Mouse (Mus musculus) liver, embryonic 11.5 days (tissue): Measurements from ENCODE around the gene Tpk1. TPM values are rescaled to one million over a fixed set of nuclear protein-coding genes. Genes with fewer than 3 reads are reported as not detected.

ENCODE experiments used
- ATAC-seq: fragments of 200-750 bp; cut with Nextera tagmentation; replicated peaks from 2 replicates; pipeline ENCODE4 v1.8.0; 2017; ENCODE audit warnings: moderate number of reproducible peaks, mild to moderate bottlenecking, moderate TSS enrichment, moderate library complexity; ENCODE audit not compliant: low FRiP score
- DNase-seq: peaks from one replicate; pipeline ENCODE4 v3.0.0-alpha.2; 2017; ENCODE audit warnings: low spot score
- H3K27ac ChIP-seq: fragments of 300-500 bp; sonication (generic); 2 replicates; pipeline ENCODE4 v1.5.1; 2014; ENCODE audit warnings: mild to moderate bottlenecking, low read depth, low read length, control low read depth
- H3K27me3 ChIP-seq: fragments of 300-500 bp; sonication (generic); replicated peaks from 2 replicates; pipeline ENCODE4 v1.6.1; 2014; ENCODE audit warnings: low read length, mixed read lengths; ENCODE audit not compliant: control insufficient read depth, insufficient read depth
- H3K36me3 ChIP-seq: fragments of 300-500 bp; sonication (generic); 2 replicates; pipeline ENCODE4 v1.6.1; 2014; ENCODE audit warnings: mild to moderate bottlenecking, low read length, moderate library complexity, mixed read lengths; ENCODE audit not compliant: control insufficient read depth, insufficient read depth
- H3K4me1 ChIP-seq: fragments of 300-500 bp; sonication (generic); replicated peaks from 2 replicates; pipeline ENCODE4 v1.6.1; 2014; ENCODE audit warnings: low read length, mixed read lengths; ENCODE audit not compliant: control insufficient read depth, insufficient read depth
- H3K4me2 ChIP-seq: fragments of 300-500 bp; sonication (generic); 2 replicates; pipeline ENCODE4 v1.6.1; 2014; ENCODE audit warnings: mild to moderate bottlenecking, control low read depth, moderate library complexity
- H3K4me3 ChIP-seq: fragments of 300-500 bp; sonication (generic); 2 replicates; pipeline ENCODE4 v1.5.1; 2014; ENCODE audit warnings: low read depth, low read length, control low read depth
- H3K9ac ChIP-seq: fragments of 300-500 bp; sonication (generic); 2 replicates; pipeline ENCODE4 v1.6.1; 2014; ENCODE audit warnings: low read depth, low read length, control low read depth
- H3K9me3 ChIP-seq: fragments of 300-500 bp; sonication (generic); 2 replicates; pipeline ENCODE4 v1.6.1; 2016; ENCODE audit warnings: low read length, inconsistent platforms, mixed read lengths; ENCODE audit not compliant: control insufficient read depth
- WGBS: fragments of 180-500 bp; shearing (Covaris S2); extraction: QIAGEN DNeasy Blood & Tissue Kit; methylation state at CpG from one replicate; pipeline ENCODE4 v1.1.7; 2014; 5-methylcytosine and 5-hydroxymethylcytosine counted together
- polyA plus RNA-seq: library from polyadenylated mRNA; unstranded; fragments of >200 nt; fragmentation: Nextera tagmentation; extraction: Ambion mirVana; gene quantifications from 2 replicates; pipeline ENCODE4 v1.2.1, GENCODE M21; 2014

The Tpk1 gene
- polyA plus RNA-seq, 1 experiment from 2014 or later = 11.9 TPM

DNA sequence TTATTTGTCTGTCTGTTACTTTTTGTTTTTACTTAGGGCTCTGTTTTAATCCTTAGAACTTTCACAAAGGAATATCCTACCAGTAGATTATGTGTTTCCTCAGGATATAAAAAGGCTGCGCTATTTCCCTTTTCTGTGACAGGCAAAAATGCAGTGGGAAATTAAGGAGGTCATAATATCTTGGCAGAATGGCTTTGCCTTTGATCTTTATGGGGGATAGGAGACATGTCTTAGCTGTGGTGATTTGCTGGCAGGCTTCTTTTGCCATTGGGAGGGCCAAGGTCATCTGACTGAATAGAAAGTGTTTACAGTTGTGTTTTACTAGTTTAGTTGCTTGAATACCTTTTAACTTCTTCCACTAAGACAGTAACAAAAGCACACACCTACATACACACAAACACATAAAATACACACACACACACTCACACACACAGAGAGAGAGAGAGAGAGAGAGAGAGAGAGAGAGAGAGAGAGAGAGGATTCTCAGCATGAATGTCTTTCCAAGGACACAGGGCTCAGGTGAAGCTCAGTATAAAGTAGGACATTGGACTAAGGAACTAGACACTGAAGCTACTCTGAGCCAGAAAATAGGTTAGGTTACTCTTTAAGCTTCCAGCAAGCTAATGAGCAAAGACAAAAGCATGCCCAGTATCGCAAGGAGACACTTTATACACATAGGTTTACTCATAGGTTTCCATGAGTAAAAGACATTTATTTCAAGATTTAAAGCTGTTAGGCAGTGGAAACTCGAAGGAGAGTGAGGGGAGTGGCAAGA lies 9.1 kb upstream of the Tpk1 start:
- H3K9ac ChIP-seq = no peak overlapping the region
- no peak overlapping the region for H3K27ac ChIP-seq
- H3K4me2 ChIP-seq = no peak overlapping the region
- no peaks in the 10 kb centered on the region for H3K9me3 ChIP-seq
- ATAC-seq (no peak), DNase-seq (no peak)
- H3K4me1 ChIP-seq = no peaks in the 10 kb centered on the region
- H3K27me3 ChIP-seq = no peaks in the 10 kb centered on the region
- WGBS = 71% methylated on average over 3 of the region's 3 CpGs
- no peak overlapping the region for H3K4me3 ChIP-seq
- H3K36me3 ChIP-seq = no peaks in the 10 kb centered on the region

DNA sequence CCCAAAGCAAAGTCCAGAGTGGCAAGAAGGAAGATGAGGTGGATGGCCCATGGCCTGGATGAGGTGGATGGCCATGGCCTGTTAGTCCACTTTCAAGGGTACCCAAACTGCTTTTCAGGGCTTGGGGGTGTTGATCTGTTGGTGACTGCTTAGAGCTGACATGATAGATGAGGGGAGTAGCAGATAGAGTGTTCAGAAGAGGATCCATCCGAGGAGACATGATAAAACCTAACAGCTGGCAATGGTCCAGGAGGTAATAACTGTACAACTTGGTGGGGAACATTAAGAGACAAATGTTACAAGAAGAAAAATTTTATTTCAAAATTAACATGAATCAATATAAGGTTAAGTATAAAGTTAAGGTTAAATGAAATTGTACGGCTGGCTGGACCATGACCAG lies 4.9 kb upstream of the Tpk1 start:
- WGBS = 70% methylated on average over 2 of the region's 2 CpGs
- Histone ChIP-seq H3K27ac (no peak overlapping the region), H3K4me1 (no peaks in the 10 kb centered on the region), H3K9ac (no peak overlapping the region), H3K9me3 (no peaks in the 10 kb centered on the region), H3K4me2 (no peak overlapping the region), H3K4me3 (no peak overlapping the region), H3K27me3 (no peaks in the 10 kb centered on the region), H3K36me3 (no peaks in the 10 kb centered on the region)
- DNase-seq (no peak), ATAC-seq (no peak)

DNA sequence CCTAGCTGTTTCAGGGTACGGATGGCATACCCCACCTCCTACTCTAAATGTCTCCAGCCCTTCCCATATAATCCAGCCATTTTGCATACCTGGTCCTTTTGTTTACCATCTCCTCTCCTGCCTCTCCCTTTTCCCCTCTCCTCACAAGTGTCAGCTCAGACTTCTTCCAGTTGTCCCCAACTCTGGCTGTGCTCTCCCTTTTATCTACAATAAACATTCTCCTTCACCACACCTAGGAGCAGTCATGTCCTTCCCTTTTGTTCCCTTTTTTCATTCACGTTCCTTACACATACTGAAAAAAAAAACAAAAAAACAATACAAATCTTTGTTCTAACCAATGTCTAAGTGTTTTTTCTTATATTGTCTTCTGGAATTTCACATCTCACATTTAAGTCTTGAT lies 1.6 kb upstream of the Tpk1 start:
- no peaks in the 10 kb centered on the region for H3K4me1 ChIP-seq
- no peak overlapping the region for H3K9ac ChIP-seq
- no peak for DNase-seq
- no peaks in the 10 kb centered on the region for H3K36me3 ChIP-seq
- H3K9me3 ChIP-seq = no peaks in the 10 kb centered on the region
- ATAC-seq = no peak
- H3K27ac ChIP-seq = no peak overlapping the region
- no peaks in the 10 kb centered on the region for H3K27me3 ChIP-seq
- H3K4me2 ChIP-seq = no peak overlapping the region
- no peak overlapping the region for H3K4me3 ChIP-seq
- 77% methylated on average over 2 of the region's 2 CpGs for WGBS

DNA sequence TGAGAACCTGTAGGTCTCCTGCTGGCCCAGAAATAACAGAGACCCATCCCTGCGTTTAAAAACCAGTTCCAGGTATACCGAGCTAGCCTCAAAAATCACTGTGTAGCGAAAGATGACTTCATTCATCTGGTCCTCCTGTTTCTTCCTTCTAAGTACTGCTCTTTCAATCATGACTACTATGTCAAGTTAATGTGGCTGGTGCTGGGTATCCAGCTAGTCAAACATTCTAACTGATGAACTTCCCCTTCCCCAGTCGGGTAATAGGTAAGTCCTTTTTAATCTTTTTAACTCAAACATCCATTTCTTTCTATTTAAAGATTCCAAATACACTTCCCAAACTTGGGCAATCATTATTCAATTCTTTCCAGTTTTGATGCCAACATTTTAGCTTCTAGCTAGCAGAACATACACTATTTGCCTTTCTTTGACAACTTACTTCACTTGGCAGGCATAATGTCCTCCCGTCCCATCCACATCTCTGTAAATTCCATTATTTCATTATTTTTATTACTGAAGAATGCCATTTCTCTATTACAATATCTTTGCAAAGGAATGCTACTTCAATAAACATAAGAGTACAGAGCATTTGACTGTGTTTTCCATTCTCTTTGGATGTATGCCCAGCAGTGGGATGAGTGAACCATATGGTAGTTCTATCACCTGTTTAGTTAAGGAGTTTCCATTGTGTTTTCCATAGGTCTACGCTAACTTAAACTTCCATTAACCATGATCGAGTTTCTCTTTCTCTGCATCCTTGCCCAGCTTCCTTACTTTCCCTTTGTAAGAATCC lies 728 bp upstream of the Tpk1 start:
- WGBS = 81% methylated on average over 7 of the region's 7 CpGs
- no peak for ATAC-seq
- H3K9ac ChIP-seq = peak overlapping the region; percentile 89; the same call in 1 of the 2 replicates
- no peak for DNase-seq
- peak overlapping the region; percentile 81 for H3K4me2 ChIP-seq
- H3K27ac ChIP-seq = peak overlapping the region; percentile 91; the same call in 1 of the 2 replicates
- no peaks in the 10 kb centered on the region for H3K9me3 ChIP-seq
- no peaks in the 10 kb centered on the region for H3K27me3 ChIP-seq
- H3K4me3 ChIP-seq = peak overlapping the region; percentile 74
- no peaks in the 10 kb centered on the region for H3K4me1 ChIP-seq
- H3K36me3 ChIP-seq = no peaks in the 10 kb centered on the region

DNA sequence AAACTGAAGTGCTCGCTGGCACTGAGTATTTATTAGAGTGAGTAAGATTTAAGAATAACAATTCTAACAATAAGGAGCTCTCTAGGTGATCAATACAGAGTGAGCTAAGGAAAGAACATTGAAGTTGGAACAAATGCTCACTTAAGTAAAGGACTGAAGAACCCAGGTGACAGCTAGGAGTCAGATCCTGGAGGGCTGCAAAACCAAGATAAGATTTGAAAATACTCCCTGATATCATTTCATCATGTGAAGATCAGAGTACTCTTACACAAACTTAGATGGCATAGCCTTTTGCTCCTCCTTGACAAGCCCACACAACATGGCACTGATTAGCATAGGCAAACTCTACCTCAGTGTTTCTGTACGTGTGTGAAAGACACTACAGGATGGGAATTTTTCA lies 4.3 kb downstream of the Tpk1 start:
- Histone ChIP-seq H3K27ac (no peak overlapping the region), H3K9ac (no peak overlapping the region), H3K4me3 (no peak overlapping the region), H3K4me2 (no peak overlapping the region), H3K36me3 (no peaks in the 10 kb centered on the region), H3K9me3 (no peaks in the 10 kb centered on the region), H3K27me3 (no peaks in the 10 kb centered on the region), H3K4me1 (0 out of 2 replicates have a peak, but pooled peaks cover 3% of the 10 kb centered on the region)
- ATAC-seq = no peak
- 72% methylated on average over 2 of the region's 2 CpGs for WGBS
- DNase-seq = no peak

DNA sequence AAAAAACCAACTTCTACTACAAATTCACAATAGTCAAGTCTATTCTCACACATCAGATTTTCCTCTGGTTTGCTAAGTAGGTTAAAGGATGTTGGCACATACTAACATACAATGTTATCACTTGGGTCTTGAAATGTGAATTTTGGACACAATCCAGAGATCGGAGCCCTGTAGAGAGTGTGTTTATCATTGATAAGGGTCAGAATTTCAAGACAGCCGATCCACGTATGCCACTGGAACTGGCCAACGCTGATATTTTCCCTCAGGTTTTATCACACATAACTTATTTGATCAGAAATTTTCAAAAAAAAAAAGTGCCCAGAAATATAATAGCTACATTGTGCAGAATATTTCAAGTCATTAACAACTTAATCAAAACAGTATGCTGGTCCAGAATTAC lies 7.8 kb downstream of the Tpk1 start:
- DNase-seq (no peak), ATAC-seq (peak; percentile 89)
- no peaks in the 10 kb centered on the region for H3K36me3 ChIP-seq
- peaks cover 9% of the 10 kb centered on the region; the same call in 1 of the 2 replicates for H3K4me1 ChIP-seq
- H3K27ac ChIP-seq = no peak overlapping the region
- H3K9ac ChIP-seq = no peak overlapping the region
- no peak overlapping the region for H3K4me3 ChIP-seq
- H3K27me3 ChIP-seq = no peaks in the 10 kb centered on the region
- H3K9me3 ChIP-seq = no peaks in the 10 kb centered on the region
- WGBS = 46% methylated on average over 4 of the region's 4 CpGs
- peak overlapping the region; percentile 22; the same call in 1 of the 2 replicates for H3K4me2 ChIP-seq

DNA sequence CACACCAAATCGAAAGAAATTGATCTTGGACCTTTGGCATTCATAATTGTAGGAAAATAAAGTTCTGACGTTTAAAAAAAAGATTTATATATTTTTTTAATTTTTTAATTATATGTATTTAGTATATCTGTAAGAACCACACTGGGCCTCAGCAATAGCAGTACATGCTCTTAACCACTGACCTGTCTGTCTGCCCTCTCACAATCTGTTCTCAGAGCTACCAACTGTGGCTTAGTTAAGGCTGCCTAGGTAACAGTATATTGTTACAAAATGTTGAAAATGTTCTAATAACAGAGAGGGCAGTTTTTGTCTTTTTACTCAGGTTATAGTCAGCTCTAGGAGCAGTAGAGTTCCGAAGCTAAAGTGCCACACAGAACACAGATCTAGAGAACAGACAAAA lies 8.2 kb downstream of the Tpk1 start:
- no peaks in the 10 kb centered on the region for H3K36me3 ChIP-seq
- H3K4me2 ChIP-seq = peak overlapping the region; percentile 22; the same call in 1 of the 2 replicates
- H3K4me3 ChIP-seq = no peak overlapping the region
- H3K27me3 ChIP-seq = no peaks in the 10 kb centered on the region
- ATAC-seq (peak; percentile 40; the same call in 1 of the 2 replicates), DNase-seq (no peak)
- H3K27ac ChIP-seq = no peak overlapping the region
- WGBS = 81% methylated on average over 3 of the region's 3 CpGs
- no peaks in the 10 kb centered on the region for H3K9me3 ChIP-seq
- H3K9ac ChIP-seq = no peak overlapping the region
- H3K4me1 ChIP-seq = peaks cover 9% of the 10 kb centered on the region; the same call in 1 of the 2 replicates

DNA sequence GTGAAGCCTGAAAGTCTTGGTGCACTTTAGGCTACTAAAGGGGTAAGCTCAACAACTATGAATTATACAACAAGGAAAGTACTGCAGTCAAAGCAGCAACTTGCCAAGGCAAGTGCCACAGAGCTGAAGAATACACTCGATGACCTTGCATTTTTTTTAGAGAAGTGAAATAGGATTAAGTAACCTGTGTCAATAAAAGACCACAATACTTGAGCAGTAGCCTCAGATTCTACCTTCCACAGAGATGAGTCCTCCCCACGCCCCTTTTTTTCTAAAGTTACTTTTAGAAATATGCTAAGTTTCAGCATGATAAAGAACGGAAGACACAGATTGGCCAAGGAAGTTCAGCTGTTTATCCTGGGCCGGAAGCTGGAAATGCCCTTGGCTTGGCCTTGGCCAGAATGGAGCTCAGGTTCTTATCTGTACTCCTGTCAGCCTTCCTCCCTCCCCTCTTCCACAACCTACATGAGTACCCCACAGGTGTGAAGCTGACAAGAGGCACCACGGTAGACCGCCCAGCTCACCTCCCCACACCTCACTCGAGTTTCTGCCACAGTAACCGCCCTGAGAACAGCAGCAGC lies 11.1 kb downstream of the Tpk1 start:
- Histone ChIP-seq H3K36me3 (no peaks in the 10 kb centered on the region), H3K4me1 (peaks cover 9% of the 10 kb centered on the region; the same call in 1 of the 2 replicates), H3K4me2 (no peak overlapping the region), H3K9me3 (no peaks in the 10 kb centered on the region), H3K27me3 (no peaks in the 10 kb centered on the region), H3K4me3 (no peak overlapping the region), H3K27ac (no peak overlapping the region), H3K9ac (no peak overlapping the region)
- no peak for DNase-seq
- no peak for ATAC-seq
- WGBS = 72% methylated on average over 8 of the region's 8 CpGs
